Mouse (Mus musculus): ENCODE data around the gene Trpv4. TPM values are rescaled to one million over a fixed set of nuclear protein-coding genes. Genes with fewer than 3 reads are reported as not detected.

Trpv4 gene
- polyA plus RNA-seq, 1 experiment from 2014 or later = 0.75 TPM

Other genes with a start within 250 kb of the Trpv4 start
- 20.1 and 27.7 TPM in 2 replicates for gene Mmab, start 214.4 kb downstream of the Trpv4 start, polyA plus RNA-seq (2015; fragmentation: Nextera tagmentation; extraction: Ambion mirVana)
- gene Mvk, start 214.2 kb downstream of the Trpv4 start, polyA plus RNA-seq (2015; fragmentation: Nextera tagmentation; extraction: Ambion mirVana) = 44.0 and 48.1 TPM in 2 replicates
- 4.3 and 4.4 TPM in 2 replicates for gene Fam222a, start 90.4 kb downstream of the Trpv4 start, polyA plus RNA-seq (2015; fragmentation: Nextera tagmentation; extraction: Ambion mirVana)
- 30.8 and 32.9 TPM in 2 replicates for gene Gltp, start 32.6 kb upstream of the Trpv4 start, polyA plus RNA-seq (2015; fragmentation: Nextera tagmentation; extraction: Ambion mirVana)
- gene Tchp, start 49.3 kb upstream of the Trpv4 start, polyA plus RNA-seq (2015; fragmentation: Nextera tagmentation; extraction: Ambion mirVana) = 12.7 and 16.0 TPM in 2 replicates
- gene Ankrd13a, start 116.3 kb upstream of the Trpv4 start, polyA plus RNA-seq (2015; fragmentation: Nextera tagmentation; extraction: Ambion mirVana) = 29.4 and 30.1 TPM in 2 replicates
- 53.9 and 58.5 TPM in 2 replicates for gene Git2, start 117.1 kb upstream of the Trpv4 start, polyA plus RNA-seq (2015; fragmentation: Nextera tagmentation; extraction: Ambion mirVana)
- 220 and 250 TPM in 2 replicates for gene 1500011B03Rik, start 165.0 kb upstream of the Trpv4 start, polyA plus RNA-seq (2015; fragmentation: Nextera tagmentation; extraction: Ambion mirVana)
- not detected in 2 replicates for gene 4930519G04Rik, start 195.2 kb upstream of the Trpv4 start, polyA plus RNA-seq (2015; fragmentation: Nextera tagmentation; extraction: Ambion mirVana)
- gene Gm9936, start 200.3 kb upstream of the Trpv4 start, polyA plus RNA-seq (2015; fragmentation: Nextera tagmentation; extraction: Ambion mirVana) = 2.0 and 2.5 TPM in 2 replicates
- 2.8 and 3.5 TPM in 2 replicates for gene Oasl2, start 238.5 kb upstream of the Trpv4 start, polyA plus RNA-seq (2015; fragmentation: Nextera tagmentation; extraction: Ambion mirVana)